Mouse (Mus musculus): Measurements from ENCODE around the gene Pafah2.
A peak's percentile ranks its signal among the peaks of the same experiment; 100 is the strongest.

The Pafah2 gene

DNA sequence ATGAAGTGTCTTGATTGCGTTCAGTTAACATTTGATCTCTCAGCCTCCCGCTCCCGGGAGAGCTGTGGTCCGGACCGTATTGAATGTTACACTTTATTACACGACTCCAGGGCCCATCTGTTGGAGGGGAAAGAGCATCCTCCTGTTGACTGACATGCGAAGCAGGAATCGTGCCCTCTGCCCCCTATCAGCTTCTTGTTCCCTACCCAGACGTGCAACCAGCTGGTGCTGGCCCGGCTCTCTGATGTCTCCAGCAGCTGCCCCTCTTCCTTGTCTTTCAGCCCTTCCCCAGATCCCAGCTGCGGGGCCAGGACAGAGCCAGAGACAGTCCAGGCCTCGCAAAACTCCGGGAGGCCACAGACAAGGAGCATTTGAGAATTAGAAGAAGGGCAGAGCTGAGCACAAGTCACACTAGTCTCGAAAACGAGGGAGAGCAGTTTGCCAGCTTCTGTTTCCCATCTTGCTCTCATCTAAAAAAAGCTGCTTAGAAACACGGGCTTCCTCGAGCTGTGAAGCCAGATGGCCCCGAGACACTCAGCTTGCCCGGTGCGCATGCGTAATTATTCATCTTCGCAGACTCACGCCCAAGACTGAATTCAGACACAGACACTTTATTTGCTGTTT is 34.4 kb downstream of the Pafah2 start:
- DNase-seq = peak; percentile 80

DNA sequence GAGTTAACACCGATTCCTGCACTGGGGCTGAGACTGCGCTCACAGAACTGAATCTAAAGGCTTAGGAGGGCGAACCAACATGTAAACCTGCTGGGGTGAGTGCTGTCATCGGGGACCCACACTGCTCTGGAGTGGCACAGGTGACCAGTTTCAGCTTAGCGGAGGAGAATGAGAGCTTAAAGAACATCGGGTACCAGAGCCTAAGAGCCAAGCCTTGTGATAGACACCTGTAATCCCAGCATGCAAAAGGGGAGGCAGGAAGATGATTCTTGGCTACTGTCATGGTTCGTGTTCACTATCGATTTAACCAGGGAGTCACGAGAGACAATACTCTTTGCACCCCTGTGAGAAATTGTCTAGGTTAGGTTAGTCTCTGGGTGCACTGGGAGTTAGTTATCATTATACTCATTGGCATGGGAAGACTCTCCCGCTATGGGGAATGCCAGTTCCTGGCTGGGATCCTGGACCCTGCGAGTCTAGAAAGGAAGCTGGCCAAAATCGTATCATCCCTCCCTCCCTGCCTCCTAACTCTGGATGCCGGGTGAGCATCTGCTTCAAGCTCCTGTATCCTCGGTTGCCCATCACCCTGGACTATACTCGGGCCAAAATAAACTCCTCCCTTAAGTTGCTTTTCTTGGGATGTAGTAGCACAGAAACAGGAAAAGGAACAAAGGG is 36.7 kb downstream of the Pafah2 start:
- DNase-seq = no peak

DNA sequence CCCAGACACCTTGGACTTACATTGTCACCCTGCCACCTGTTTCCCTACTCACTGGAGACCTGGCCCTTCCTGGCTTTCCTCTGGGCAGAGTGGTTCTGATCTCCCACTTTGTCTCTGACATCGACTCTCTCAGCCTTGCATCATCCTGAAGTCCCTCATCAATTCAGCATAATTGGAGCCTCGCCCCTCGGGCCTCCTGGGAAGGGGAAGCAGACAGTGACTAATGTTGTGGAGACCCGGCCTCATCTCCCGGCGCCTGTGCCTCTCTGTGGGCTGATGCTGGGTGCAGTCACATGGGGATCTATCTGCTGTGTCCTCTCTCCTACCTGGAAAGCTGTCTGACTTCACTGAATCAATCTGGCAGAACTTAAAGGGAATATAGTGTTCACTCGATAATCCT is 40.1 kb downstream of the Pafah2 start:
- no peak for DNase-seq

DNA sequence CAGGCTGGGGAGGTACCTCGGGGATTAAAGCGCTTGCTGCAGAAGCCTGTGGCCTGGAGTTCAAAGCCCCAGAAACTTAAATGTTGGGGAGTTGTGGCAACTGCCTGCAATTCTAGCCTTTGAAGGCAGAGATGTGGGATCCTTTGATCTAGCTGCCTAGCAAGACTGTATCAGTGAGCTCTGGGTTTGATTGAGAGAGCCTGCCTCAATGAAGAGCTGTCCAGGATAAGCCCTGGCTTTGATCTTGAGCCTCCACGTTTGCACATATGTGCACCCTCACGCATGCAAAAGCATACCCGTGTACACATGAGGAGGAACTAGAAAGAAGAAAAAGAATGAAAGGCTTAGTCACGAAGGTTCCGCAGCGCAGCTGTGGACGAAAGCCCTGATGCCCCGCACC is 40.5 kb downstream of the Pafah2 start:
- DNase-seq = no peak

DNA sequence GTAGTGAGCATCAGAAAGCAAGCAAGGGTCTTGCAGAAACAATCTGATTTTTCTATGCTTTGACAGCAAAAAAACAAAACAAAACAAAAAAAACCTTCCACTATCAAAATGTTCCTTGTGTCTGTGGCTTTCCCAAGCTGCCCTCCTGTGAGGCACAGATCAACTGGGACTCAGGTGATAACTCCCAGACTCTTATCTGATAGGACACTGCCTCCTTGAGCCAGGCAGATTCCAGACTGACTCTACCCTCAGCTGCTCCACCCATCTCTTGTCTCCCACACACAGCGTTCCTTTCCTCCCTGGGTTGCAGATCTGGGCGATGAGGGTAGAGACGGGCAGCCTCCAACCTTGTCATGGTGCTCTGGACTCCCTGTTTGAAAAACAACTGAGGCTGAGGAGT is 43.0 kb downstream of the Pafah2 start:
- DNase-seq = no peak

DNA sequence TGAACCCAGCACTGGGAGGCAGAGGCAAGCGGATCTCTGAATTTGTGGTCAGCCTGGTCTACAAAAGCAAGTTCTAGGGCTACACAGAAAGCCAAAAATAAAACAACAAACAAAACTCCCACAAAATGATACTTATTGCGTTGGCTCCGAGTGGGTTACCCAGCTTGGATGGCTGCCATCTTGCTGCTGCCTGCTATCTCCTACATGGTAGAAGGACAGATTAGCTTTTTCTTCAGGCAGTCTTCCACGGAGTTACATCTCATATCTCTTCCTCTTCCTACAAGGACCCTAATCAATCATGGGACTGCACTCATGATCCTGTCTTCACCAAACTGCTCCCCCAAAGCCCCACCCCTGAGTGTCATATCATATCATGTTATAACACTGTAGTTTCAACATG is 43.8 kb downstream of the Pafah2 start:
- DNase-seq = no peak

DNA sequence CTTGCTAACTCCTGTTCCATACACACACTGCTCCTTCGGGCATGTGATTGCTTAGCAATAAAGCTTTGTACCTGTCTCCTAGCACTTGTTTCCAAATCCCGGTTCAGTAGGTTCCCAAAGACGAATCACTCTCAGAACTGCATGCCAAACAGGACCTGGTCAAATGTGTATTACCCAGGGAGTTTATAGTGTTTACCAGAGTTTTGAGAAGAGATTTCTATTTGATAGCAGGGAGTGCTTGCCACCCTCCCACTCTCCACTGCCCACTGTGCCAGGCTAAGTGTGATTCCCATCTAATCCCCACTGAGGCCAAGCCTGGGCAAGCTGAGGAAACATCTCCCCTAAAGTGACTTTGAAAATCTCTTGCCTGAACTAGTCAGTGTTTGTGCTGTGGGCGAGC is 46.1 kb downstream of the Pafah2 start:
- DNase-seq = no peak

DNA sequence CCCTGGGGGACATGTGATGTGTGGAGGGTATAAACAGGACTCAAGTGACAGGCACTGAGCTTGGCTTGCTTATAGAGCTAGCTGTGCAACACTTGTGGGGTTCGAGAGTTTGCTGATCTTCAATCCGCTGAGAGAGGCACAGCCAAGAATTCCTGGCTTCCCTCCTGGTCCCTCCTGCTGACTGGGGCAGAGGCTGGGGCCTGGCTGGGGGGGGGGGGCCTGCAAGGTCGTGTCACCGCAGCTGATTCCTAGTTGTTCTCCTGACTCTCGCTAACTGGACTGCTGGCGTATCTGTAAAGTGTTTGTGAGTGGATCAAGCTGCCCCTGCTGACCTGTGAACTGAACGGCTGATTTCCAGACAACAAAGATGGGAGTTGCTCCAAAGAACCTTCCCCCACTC is 47.5 kb downstream of the Pafah2 start:
- no peak for DNase-seq

DNA sequence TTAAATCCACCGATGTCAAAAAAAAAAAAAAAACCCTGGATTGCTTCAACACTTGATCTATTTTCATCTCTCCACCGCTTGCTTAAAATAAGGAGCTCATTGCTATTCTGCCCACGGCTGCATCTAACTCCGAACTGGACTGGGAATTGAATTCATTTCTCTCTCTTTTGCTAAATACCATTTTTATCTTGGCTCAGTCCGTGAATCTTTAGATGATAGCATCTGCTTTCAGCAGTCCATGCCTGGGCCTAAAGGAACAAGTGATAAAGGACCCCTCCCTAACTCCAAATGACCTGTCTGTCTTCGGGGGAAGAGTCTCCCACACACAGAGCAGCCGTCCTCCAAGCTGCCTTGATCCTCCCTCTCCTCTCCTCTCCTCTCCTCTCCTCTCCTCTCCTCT is 48.8 kb downstream of the Pafah2 start:
- no peak for DNase-seq

DNA sequence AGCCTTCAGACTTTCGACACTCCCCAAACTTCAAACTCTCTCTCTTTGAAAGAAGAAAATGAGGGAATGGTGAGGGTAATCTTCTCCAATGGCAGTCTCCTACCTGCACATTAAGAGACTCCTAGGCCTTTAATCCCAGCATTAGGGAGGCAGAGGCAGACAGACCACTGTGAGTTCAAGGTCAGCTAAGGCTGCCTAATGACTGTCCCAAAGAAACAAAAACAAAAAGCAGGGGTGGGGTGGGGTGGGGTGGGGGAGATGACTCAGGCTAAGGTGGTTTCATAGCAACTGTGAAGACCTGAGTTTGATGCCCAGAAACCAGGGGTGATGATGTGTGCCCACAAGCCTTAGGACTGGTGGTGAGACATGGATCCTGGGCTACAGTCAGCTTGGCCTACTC is 49.4 kb downstream of the Pafah2 start:
- DNase-seq = no peak

DNA sequence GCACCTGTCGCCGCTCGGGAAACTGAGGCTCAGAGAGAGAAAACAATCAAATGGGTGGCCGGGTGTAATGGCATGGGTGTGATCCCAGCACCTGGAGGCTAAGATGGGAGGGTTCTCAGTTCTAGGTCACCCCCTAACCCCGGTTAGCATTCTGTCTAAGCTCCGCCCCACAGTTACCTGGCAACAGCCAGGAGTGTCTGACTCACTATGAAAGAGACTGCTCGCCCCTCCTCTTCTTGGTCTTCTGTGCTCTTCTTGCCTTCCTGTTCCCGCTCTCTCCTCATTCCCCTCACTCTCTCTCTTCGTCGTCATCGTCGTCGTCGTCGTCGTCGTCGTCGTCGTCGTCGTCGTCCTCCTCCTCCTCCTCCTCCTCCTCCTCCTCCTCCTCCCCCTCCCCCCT is 51.8 kb downstream of the Pafah2 start:
- DNase-seq = no peak

DNA sequence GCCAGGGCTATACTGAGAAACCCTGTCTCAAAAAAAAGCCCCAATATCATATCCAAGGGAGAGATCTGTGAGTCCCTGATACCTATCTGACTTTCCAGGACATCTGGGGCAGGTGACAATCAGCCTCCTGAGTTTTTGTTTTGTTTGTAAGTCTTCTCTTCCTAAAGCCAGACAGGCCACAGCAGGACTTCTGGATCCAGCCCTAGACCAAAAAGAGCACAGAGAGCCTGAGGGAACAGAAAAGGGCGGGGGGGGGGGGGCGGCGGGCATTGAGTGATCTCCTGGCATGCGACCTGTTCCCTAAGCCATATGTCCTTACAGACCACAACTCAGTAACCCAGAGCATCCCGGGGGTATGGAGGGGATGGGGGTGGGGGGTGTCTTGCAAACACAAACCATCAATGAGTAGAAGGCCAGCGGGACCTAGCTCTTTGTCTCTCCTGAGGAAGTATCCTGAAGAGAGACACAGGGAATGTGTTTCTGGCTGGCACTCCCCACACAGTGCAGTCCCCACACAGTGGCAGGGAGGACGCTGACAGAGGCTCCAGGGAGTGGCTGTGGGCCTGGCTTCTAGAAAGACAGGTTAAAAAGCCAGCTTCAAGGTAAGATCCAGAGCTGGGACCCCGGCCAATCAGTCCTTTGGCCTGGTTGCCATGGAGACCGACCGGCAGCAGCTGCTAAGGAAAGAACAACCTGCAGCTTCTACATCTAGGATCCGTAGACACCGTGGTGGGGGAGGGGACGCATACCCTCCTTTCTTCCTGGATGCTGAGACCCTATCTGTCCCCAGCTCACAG is 53.7 kb downstream of the Pafah2 start:
- peak; percentile 55 for DNase-seq

DNA sequence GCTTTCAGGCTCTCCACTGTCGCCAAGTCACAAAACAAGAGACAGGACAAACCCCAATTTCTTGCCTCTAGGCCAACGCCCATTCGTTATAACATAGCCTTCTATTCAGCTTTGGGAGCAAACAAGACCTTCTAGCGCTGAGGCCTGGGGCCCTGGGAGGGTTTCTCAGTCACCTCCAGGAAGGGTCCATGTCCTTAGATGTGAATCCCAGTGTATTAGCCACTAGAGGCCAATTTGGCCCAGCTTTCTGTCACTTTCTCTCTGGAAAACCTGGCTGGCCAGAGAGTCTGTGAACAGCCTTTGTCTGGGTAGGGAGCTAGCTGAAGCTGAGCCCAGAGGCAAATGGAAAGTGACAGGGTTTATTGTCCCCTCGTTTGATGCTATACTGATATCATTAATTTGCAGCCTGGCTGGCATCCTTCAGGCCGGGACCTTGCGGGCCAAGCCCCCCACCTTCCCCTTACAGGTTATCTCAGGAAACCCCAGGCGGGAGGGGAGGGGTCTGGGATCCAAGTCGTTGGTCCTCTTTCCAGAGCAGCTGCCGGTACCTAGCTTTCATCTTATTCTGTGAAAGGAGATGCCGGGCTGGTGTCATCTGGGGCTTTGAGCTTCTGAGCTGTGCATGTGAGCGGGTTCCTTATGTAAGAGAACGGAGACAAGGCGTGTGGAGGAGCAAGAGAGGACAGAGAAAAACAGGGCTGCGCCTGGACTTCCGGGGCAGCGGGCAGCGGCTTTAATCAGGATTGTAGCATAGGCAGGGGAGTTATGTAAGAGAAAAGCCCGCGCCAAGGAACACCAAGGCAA is 54.5 kb downstream of the Pafah2 start:
- DNase-seq = peak; percentile 46

DNA sequence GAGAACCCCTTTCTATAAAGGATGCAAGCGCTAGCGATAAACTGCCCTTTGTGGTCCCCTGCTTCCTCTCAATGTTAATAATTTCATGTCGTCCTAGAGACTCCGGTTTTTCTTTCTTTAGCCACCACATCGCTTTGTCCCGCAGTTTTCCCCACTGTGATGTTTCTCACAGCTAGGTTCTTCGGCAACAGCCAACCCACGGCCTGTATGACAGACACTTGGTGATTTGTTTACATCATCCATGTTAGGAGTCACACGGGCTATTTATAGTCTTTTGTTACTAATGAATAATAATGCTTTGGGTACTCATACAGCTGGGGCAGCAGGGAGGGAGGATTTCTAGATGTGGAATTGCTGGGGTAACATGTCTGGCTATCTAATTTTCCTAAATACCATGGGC is 55.4 kb downstream of the Pafah2 start:
- no peak for DNase-seq

DNA sequence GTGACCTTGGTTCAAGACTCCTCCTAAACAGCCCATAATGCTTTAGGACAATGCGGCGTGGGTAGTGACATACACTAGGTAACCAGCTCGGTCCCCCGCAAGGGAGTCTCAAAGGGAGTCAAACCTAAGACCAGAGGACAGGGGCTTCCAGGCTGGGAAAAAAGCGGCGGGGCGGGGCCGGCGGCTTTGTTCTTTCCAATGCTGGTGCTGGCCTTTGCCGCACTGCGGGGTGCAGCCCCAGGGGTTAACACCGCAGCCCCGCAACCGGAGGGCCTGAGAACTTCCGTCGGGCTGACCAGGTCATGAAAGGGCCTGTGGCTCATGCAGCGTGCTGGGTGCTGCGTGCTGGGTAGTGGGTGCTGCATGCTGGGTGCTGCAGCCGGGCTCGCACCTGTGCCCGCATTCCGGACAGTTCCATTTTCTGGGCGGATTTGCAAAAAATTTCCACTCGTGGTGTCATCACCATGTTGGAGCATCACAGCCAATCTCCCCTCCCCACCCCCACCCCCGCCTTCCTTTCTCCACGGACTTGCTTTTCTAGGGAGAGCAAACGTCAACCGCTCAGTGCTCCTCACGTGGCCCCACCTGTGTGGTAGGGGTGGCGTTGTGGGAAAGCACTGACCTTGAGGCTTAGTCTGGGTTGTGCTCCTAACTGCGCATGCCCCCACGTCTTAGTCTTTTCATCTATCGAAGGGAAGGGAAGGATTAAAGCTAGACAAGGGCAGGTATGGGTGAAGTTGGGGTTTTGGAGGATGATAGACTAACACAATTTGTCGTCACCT is 57.7 kb downstream of the Pafah2 start:
- DNase-seq = no peak

DNA sequence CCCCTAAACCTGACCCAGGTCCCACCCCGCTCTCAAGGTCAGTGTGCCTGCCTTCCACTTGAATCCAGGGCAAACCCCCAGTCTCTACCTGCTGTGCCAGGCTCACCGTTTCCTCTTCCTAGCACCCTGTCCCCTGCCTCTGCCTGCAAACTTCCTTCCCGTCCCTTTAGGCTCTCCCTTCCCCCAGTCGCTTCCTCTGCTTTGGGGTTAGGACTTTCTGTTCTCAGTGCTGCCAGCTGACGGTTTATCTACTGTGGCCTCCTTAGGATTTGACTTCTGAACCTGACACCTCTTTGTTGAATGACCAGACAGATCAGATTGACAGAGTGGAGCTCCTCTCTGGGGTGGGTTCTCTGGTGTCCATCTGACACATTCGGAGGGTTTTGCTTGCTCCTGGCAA is 59.2 kb downstream of the Pafah2 start:
- DNase-seq = no peak

DNA sequence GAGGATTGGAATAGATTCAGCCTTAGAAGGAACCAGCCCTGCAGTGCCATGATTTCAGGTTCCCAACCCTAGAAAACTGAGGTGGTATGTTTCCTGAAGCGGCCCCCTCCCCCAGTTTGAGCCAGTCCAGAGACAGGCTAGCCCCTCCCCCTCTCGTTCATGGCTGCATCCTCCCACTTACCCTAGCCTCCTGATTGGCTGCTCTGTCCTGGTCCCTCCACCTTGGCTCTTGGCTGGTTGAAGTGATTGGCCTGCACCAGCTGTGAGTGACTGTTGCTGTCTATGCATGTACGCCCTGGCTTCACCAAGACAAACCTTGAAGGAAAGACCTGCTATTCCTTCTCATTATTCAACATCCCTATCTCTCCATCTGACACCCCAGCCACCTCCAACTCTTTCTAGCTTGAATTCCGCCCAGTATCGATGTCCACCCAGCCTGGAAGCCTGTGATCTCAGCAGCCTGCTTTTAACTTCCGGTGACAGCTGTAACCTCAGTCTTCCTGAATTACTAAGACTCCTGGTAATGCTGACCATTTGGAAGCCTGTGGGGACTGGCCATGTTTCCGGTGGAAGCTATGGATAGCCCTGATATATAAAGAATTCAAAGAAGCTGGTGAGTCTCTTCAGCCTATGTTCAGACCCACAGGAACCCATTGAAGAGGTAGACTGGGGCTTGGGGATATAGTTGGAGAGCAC is 61.2 kb downstream of the Pafah2 start:
- no peak for DNase-seq

DNA sequence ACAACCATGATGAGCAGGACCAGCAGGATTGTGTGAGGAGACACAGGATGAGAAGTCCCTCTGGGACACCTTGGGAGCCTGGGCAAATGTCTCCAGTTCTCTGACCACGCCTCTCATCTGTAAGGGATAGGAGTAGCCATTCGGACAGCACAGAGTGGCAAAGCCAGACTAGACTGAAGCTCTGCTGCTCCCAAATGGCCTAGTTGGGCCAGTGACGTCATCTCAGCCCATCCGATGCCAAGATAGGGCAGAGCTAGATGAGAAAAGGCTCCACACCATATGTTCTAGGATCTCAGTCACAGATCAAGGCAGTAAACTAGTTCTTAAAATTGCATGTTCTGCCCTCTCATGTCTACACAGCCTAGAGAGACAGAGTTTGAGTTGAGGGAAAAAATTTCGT is 62.7 kb downstream of the Pafah2 start:
- DNase-seq = no peak

DNA sequence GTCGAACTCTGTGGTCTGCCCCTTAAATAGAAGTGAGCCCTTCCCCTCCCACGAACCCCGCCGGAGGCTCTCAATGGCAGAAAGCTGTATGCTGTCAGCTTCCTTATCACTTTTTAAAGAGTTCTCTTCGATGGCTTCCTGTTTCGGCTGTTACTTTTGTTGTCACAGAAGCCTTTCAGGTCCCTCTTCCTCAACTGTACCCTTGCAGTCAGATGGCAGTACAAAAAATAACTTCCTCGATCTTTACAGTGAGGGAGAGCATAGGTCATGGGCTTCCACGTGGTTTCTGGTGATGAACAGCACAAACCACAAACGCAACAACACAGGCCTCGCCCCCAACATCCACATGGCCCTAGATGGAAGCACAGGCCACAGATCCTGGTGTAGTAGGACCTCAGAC is 64.2 kb downstream of the Pafah2 start:
- no peak for DNase-seq

DNA sequence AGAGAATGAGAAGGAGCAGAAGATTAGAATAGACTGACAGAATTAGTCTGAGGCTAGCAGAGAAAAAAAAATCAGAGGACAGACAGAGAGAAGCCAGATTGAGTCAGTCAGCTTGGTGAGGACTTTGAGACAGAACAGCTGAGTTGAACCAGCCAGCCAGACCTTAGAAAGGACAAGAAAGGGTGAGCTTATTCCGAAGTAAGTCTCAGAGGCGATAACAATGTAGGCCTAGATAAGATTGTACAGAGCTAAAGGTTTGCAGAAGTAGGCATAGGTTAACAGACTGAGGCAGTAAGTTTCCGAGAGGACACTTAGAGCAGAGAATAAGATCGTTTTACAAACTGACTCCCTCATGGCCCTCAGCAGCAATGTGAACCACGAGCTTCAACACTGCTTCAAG is 65.1 kb downstream of the Pafah2 start:
- DNase-seq = no peak

DNA sequence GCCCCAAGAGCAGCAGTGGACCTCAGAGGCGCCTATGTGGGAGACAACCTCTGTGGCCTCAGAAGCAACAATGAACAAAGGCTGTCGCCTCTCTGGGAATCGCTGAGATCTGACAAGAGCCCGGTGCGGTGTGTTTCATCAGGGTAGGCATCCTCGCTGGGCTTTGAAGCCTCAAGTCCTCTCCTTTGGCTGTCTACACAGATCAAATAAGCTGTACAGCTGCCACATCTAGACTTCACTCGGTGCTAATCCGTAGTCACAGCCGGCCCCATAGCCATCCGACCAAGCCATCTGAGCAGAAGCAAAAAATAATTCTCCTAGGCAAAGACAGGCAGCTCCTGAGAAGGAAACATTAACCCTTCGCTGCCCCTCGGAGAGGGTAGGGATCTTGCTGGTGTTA is 69.7 kb downstream of the Pafah2 start:
- no peak for DNase-seq
